Mouse (Mus musculus) right cerebral cortex, postnatal 36 days (tissue): ENCODE results near the gene Ankib1.

Source experiments
- DNase-seq, 2 experiments: peaks; one replicate each; pipeline ENCODE4 v3.0.0; 2022; ENCODE audit warnings: low spot score in 2 of 2, mixed read lengths in 1 of 2

Gene Ankib1

GRCm38 (mm10) chr5:3646991-3647707 lies 155.6 kb downstream of the Ankib1 start:
- peak in 1 of 2 experiments; percentile 27 for DNase-seq

DNA sequence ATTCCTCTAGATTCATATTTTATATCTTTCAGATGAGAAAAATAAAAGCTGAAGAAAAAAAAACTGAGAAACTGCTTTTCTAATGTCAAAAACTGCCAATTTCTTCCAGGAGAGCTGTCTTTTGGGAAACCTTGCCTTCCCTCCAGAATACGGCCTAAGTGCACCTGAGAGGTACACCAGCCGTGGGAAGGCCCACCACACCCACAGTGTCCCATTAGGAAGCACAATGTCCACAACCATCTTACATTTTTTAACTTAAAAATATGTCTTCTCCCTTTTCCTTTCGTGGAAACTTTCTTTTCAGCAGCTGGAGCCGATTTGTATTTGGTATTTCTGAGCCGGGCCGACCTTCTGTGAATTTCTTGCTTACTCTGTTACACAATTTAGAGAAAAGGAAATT lies 156.2 kb downstream of the Ankib1 start:
- DNase-seq: no peak

DNA sequence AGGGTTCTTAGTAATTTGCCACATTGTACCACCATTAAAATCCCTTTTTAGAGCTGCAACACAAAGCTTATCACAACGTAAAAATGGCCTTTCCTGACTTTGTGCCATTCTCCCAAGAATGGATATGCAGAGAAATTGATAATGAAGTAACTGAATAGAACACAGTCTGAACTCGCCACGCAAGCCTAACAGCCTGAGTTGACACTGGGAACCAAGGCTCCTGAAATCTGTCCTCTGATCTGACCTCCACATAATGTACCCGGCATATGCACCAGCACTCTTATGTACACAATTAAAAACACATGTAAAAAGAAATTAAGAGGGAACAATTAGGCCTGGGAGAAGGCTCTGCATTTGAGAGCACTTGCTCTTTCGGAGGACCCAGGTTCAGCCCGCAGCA lies 157.4 kb downstream of the Ankib1 start:
- no peak for DNase-seq

DNA sequence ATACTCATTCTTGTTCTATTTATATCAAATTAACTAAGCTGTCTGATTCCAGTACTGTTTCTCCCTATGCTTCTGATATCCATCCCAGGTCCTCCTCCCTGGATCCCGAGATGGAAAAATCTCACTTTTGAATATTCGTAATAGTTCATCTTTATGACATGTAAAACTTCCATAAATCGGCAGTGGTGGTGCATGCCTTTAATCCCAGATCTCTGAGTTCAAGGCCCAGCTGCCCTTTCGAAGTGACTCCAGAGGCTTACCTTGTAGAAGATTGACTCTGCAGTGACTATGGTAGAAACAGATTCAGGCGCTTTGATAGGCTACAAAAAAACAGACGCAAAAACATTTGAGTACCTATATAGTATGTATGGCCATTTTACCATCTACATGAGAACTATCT lies 158.1 kb downstream of the Ankib1 start:
- DNase-seq: no peak
